Mouse (Mus musculus): ENCODE measurements around the gene Spg21. TPM values are rescaled to one million over a fixed set of nuclear protein-coding genes. Genes with fewer than 3 reads are reported as not detected.

The Spg21 gene
- 10 to 100 TPM; 56.3 to 59.6 TPM for total RNA-seq (2023)

DNA sequence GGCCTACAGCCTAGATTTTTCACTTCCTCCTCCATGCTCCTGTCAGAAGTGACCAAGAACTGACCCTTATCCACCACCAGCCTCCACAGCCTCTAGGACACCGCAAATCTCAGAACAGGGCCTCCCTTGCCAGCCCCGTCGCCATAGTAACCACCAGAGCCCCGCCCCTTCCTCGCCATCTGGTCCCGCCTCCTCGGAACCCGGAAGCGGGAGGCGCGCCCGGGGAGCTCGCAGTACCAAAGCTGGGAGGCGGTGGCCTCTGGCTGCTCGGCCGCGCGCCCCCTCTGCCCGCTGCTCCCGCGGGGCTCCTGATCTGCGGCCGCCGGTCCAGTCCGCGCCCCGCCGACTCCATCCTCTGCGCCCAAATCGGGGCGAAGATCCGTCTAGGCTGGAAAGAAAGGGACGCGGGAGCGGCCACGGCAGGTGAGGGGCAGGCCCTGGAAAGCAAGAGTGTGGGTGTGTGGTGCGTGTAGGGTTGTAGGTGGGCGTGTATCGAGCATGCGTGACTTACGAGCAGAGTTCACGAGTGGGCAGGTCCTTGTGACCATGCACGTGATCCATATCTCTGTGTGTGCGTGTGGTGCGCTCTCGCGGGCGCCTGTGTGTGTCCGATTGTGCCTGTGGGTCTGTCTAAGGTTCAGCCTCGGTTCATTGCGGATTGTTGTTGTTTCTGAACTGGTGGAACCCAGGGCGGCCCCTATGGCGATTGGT is at the start of gene Spg21:
Gene Spg21 (plus strand): TSS at position 216 of the 711 bp plus-strand sequence.

DNA sequence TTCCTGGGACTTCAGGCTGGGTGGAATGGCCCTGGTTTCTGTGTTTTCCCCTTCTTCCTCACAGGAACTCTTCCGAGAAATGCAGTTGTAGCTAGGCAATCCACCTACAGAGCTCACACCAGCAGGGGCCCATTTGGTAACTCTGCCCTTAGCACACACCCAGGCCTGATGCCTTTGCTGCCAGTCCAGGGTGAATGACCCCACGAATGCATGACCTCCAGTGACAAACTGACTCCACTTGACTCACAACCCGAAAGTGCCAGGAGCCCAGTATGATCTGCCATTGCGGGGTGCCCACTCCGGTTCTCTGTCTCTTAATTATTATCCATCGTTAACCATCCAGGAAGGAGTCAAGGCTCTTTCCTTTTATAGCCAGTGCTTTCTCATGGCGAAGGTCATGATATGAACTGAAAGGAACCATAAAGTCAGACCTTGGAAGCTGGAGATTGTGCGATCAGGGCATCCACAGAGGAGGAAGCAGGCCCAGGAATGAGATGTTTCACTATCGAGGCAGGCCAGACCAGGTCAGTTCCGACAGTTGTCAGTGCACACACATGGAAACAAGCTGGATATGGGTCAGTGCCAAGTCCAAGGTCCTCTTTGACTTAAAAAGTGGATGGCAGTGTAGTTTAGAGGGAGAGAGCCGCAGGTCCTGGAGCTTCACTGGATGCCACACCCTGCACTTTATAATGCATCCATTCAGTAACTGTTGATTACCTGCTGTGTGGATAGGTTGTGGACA is 37.8 kb upstream of the Spg21 start, which contains the start of gene Slc51b:
Gene Slc51b (minus strand): TSS at position 196 of the 742 bp plus-strand sequence.

DNA sequence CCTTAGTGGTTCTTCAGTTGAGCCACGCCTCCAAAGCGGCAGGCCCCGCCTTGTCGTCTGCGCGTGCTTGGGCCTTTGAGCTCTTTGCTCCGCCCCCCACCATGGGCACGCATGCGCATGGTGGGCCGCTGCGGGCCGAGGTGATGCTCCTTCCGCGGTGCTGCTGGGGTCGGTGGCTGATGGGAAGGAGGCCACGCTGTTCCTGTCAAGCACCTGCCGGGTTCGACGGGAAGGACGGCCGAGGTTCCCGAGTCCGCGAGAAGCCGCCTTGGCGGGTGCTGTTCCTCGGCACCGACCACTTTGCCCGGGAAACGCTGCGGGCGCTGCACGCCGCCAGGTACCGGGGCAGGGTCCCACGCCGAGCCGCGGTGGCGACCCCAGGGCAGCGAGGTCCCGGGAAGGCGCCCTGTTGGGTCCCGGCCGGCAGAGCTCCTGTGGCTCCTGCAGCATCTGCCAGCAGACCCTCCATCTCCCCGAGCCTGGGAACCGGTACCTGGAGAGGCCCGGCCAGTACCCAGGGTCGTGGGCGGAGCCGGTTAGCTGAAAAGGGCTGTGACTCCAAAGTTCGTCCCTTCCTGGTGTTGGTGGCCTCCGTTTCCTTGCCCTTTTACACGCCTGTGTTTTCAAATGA is 25.0 kb upstream of the Spg21 start, which contains the start of gene Mtfmt:
Gene Mtfmt (plus strand): TSS at position 112 of the 631 bp plus-strand sequence.

DNA sequence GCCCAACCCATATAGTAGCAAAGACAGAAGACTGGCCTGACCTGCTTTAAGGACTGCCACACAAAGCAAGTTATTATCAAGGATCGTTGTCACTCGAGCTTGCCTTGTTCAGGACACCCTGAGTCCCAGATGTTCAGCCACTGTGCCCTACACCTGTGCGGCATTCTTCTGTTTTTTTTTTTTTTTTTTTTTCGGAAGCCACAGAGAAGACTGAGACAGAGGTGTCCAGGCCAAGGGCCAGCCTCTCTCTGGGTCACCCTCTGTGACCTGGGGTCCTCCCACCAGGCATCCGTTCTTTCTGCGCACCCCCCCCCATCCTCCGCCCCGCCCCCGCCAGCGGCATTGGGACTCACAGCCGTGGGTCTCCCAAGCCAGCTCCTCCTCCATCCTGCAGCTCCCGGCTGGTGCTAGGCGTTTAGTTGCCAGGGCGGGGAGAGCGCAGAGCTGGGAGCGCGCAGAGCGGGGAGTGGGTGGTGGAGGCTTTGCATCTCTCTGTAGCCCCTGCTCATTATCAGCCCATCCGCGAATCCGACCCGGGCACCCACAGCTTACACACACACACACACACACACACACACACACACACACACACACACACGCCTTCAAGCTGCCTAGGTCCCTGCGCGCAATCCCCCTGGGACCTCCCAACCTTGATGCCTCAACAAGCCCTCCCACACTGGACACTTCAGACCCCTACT is 59.2 kb downstream of the Spg21 start, which contains the start of gene Ankdd1a:
Gene Ankdd1a (minus strand): TSS at position 387 of the 698 bp plus-strand sequence.

Other genes with a start within 250 kb of the Spg21 start
- not detected for gene Cilp, start 195.8 kb upstream of the Spg21 start, total RNA-seq (2023)
- gene Clpx, start 166.7 kb upstream of the Spg21 start, total RNA-seq (2023) = 10 to 100 TPM; 31.6 to 39.2 TPM
- 10 to 100 TPM; 19.1 to 22.4 TPM for gene Pdcd7, start 114.8 kb upstream of the Spg21 start, total RNA-seq (2023)
- gene Ubap1l, start 99.9 kb upstream of the Spg21 start, total RNA-seq (2023) = 1 to 10 TPM; 1.9 to 3.0 TPM
- not detected for gene Kbtbd13, start 69.3 kb upstream of the Spg21 start, total RNA-seq (2023)
- not detected for gene Rasl12, start 62.4 kb upstream of the Spg21 start, total RNA-seq (2023)
- gene Slc51b, start 38.0 kb upstream of the Spg21 start, total RNA-seq (2023) = not detected
- gene Mtfmt, start 25.2 kb upstream of the Spg21 start, total RNA-seq (2023) = 10 to 100 TPM; 28.0 to 30.1 TPM
- gene Ankdd1a, start 59.2 kb downstream of the Spg21 start, total RNA-seq (2023) = not detected
- gene Plekho2, start 119.1 kb downstream of the Spg21 start, total RNA-seq (2023) = 100 to 1,000 TPM; 159 to 163 TPM
- under 1 TPM; 0.21 to 0.38 TPM for gene Pif1, start 126.2 kb downstream of the Spg21 start, total RNA-seq (2023)
- gene Rbpms2, start 168.7 kb downstream of the Spg21 start, total RNA-seq (2023) = under 1 TPM in 1 of 2 experiments, not detected in 1; 0.49 TPM
- gene Oaz2, start 207.1 kb downstream of the Spg21 start, total RNA-seq (2023) = 10 to 100 TPM; 28.8 to 35.4 TPM